Mouse (Mus musculus) testis, postnatal 10 days (tissue): ENCODE measurements at regions not wholly inside any gene's neighbourhood (a gene's known extent, or its start where the extent isn't known, plus 50 kb on each side); places are given as distances from the start of the nearest gene placed in this dataset.

ENCODE experiments used
- DNase-seq: peaks from one replicate; pipeline ENCODE4 v3.0.0; 2021; ENCODE audit warnings: low spot score

GRCm38 (mm10) chr11:18821384-18821783, 197.4 kb downstream of the Meis1 start:
- no peak for DNase-seq

GRCm38 (mm10) chr11:18814110-18814509, 204.7 kb downstream of the Meis1 start:
- DNase-seq: no peak

- DNase-seq: no peak
Measured at GRCm38 (mm10) chr11:18767479-18767878, 251.3 kb downstream of the Meis1 start.

- DNase-seq: no peak
Measured at GRCm38 (mm10) chr11:18766458-18767016, 252.2 kb downstream of the Meis1 start.

- DNase-seq: no peak
Measured at GRCm38 (mm10) chr11:18758591-18759074, 260.2 kb downstream of the Meis1 start.

GRCm38 (mm10) chr11:18756576-18756975, 262.2 kb downstream of the Meis1 start:
- no peak for DNase-seq

GRCm38 (mm10) chr11:18754732-18755525, 263.9 kb downstream of the Meis1 start:
- DNase-seq: no peak

- DNase-seq: no peak
Measured at GRCm38 (mm10) chr11:18753856-18754255, 264.9 kb downstream of the Meis1 start.

GRCm38 (mm10) chr11:18753246-18753645, 265.5 kb downstream of the Meis1 start:
- no peak for DNase-seq

- DNase-seq: no peak
Measured at GRCm38 (mm10) chr11:18752512-18752911, 266.3 kb downstream of the Meis1 start.

GRCm38 (mm10) chr11:18750911-18751841, 267.6 kb downstream of the Meis1 start:
- DNase-seq: no peak

- no peak for DNase-seq
Measured at GRCm38 (mm10) chr11:18750080-18750375, 268.8 kb downstream of the Meis1 start.

GRCm38 (mm10) chr11:18749265-18750079, 269.3 kb downstream of the Meis1 start:
- no peak for DNase-seq

GRCm38 (mm10) chr11:18747871-18748461, 270.8 kb downstream of the Meis1 start:
- no peak for DNase-seq

GRCm38 (mm10) chr11:18747361-18747760, 271.4 kb downstream of the Meis1 start:
- no peak for DNase-seq

GRCm38 (mm10) chr11:18746486-18746885, 272.3 kb downstream of the Meis1 start:
- no peak for DNase-seq

GRCm38 (mm10) chr11:18745840-18746239, 272.9 kb downstream of the Meis1 start:
- DNase-seq: peak; percentile 56

- DNase-seq: no peak
Measured at GRCm38 (mm10) chr11:18734904-18735664, 283.7 kb downstream of the Meis1 start.

- no peak for DNase-seq
Measured at GRCm38 (mm10) chr11:18734075-18734474, 284.7 kb downstream of the Meis1 start.

GRCm38 (mm10) chr11:18729742-18730141, 289.0 kb downstream of the Meis1 start:
- no peak for DNase-seq

GRCm38 (mm10) chr11:18722770-18723169, 296.0 kb downstream of the Meis1 start:
- DNase-seq: no peak
